10 mouse cellular contexts compared by ENCODE assay signal in the genomic region with DNA sequence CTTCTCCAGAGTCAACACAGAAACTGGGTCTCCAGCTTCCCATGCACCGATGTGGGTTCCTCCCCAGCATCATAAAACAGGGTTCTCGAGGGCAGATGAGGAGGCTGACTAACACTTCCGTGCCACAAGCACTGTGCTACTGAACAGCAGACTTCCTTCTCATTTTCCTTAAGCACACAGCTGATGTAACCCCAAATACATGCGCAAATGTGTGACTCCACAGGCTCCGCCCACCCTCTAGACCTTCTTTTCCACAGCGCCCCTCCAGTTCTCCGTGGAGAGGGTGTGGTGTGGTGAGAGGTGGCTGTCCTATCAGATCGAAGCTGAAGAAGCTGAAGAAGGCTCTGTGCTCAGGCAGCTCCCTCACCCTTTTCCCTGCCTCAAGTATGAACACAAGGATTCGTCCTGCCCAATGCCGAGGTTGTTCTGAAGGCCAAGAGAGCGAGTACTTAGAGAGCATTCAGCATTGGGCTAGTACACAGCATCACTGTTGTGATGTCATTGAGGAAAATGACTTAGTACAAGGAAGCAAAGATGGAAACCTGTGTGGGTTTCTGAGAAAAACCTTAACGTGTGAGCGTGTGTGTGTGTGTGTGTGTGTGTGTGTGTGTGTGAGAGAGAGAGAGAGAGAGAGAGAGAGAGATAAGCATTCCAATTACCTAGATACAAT. TPM values are rescaled to one million over a fixed set of nuclear protein-coding genes. Genes with fewer than 3 reads are reported as not detected.
DNase-seq lines count a peak whose midpoint lies in the region; ATAC-seq lines count a peak whose summit lies in the region.
"Had no signal": no experiment of that assay in that cellular context is flagged by ENCODE, and none has a peak within 500 bp of the region (broad histone marks: within the 10 kb centered on the region; RNA-seq: fewer than 3 reads in every experiment).

No protein-coding gene starts in this region.

- no peaks in the 10 kb centered on the region for H3K9me3 ChIP-seq in intestine, embryonic 14.5 days (ENCODE audit: control insufficient read depth, low read length)
- H3K9me3 ChIP-seq in forebrain, embryonic 13.5 days (replicated peaks), result no peaks in the 10 kb centered on the region
- H3K9me3 ChIP-seq: limb, embryonic 13.5 days; neural tube, embryonic 15.5 days had no signal

- DNase-seq in intestine, embryonic 14.5 days (ENCODE audit: low spot score), result no peak
- peak; percentile 44 for DNase-seq in lung, postnatal 10 days
- DNase-seq in thymus, postnatal 0 days (ENCODE audit: low spot score), result peak; percentile 54
- DNase-seq in left cerebral cortex, postnatal 25 days (ENCODE audit: low spot score in 2 of 2), result no peak
- DNase-seq in testis, postnatal 10 days (ENCODE audit: low spot score), result no peak
- DNase-seq: kidney, adult 2 months had no signal

- no peak overlapping the region for H3K4me3 ChIP-seq in intestine, embryonic 14.5 days (ENCODE audit: low read depth, low read length)
- H3K4me3 ChIP-seq in forebrain, embryonic 13.5 days, result no peak overlapping the region
- H3K4me3 ChIP-seq: limb, embryonic 13.5 days; neural tube, embryonic 15.5 days had no signal

- no peak overlapping the region for H3K9ac ChIP-seq in intestine, embryonic 14.5 days (ENCODE audit: low read length)
- no peak overlapping the region for H3K9ac ChIP-seq in forebrain, embryonic 13.5 days
- H3K9ac ChIP-seq: limb, embryonic 13.5 days; neural tube, embryonic 15.5 days had no signal

- H3K4me1 ChIP-seq in intestine, embryonic 14.5 days (replicated peaks; ENCODE audit: control insufficient read depth, insufficient read depth, low read length), result no peaks in the 10 kb centered on the region
- H3K4me1 ChIP-seq in forebrain, embryonic 13.5 days, result no peaks in the 10 kb centered on the region
- H3K4me1 ChIP-seq: limb, embryonic 13.5 days; neural tube, embryonic 15.5 days had no signal

- peaks cover 85% of the 10 kb centered on the region for H3K36me3 ChIP-seq in intestine, embryonic 14.5 days (ENCODE audit: control insufficient read depth, insufficient read depth, low read length)
- peaks cover 79% of the 10 kb centered on the region for H3K36me3 ChIP-seq in forebrain, embryonic 13.5 days (ENCODE audit: poor library complexity, severe bottlenecking)

- H3K27me3 ChIP-seq in intestine, embryonic 14.5 days (replicated peaks; ENCODE audit: control insufficient read depth, insufficient read depth, low read length), result no peaks in the 10 kb centered on the region
- H3K27me3 ChIP-seq in forebrain, embryonic 13.5 days, result no peaks in the 10 kb centered on the region
- H3K27me3 ChIP-seq: limb, embryonic 13.5 days; neural tube, embryonic 15.5 days had no signal

- intact Hi-C loops in left cerebral cortex, postnatal 25 days (cut with DNase I), result no loop called here

- no peak overlapping the region for H3K27ac ChIP-seq in intestine, embryonic 14.5 days (ENCODE audit: low read depth)
- no peak overlapping the region for H3K27ac ChIP-seq in forebrain, embryonic 13.5 days
- H3K27ac ChIP-seq: limb, embryonic 13.5 days; neural tube, embryonic 15.5 days had no signal

- H3K4me2 ChIP-seq in intestine, embryonic 14.5 days (ENCODE audit: low read length), result no peak overlapping the region
- H3K4me2 ChIP-seq in forebrain, embryonic 13.5 days, result no peak overlapping the region
- H3K4me2 ChIP-seq: limb, embryonic 13.5 days; neural tube, embryonic 15.5 days had no signal

- peak; percentile 86 for ATAC-seq in activated CD4-positive, CD25-positive, alpha-beta regulatory T cell, adult 4 months
- 0 out of 2 replicates have a peak, but pooled peaks have one; percentile 50 for ATAC-seq in intestine, embryonic 14.5 days (replicated peaks; ENCODE audit: low FRiP score, low TSS enrichment, low read depth)
- no peak for ATAC-seq in forebrain, embryonic 13.5 days

- WGBS in intestine, embryonic 14.5 days, result 81% methylated on average over 13 of the region's 13 CpGs
- WGBS in forebrain, embryonic 13.5 days, result 92% methylated on average over 13 of the region's 13 CpGs

RNA-seq across cellular contexts. Expression of a gene that starts 47.0 kb away (rescaled TPM):
- polyA plus RNA-seq in activated CD4-positive, CD25-positive, alpha-beta regulatory T cell, adult 4 months (2017; shearing (Covaris generic)), result 10 to 100 TPM; 31.9 to 37.4 TPM
- 46.3 and 48.8 TPM in 2 replicates for polyA plus RNA-seq in intestine, embryonic 14.5 days (2014; fragmentation: Nextera tagmentation; extraction: Ambion mirVana)
- 50.4 and 51.1 TPM in 2 replicates for polyA plus RNA-seq in thymus, postnatal 0 days (2015; fragmentation: Nextera tagmentation; extraction: Ambion mirVana)
- 81.2 and 87.7 TPM in 2 replicates for polyA plus RNA-seq in forebrain, embryonic 13.5 days (2015; fragmentation: Nextera tagmentation; extraction: Ambion mirVana)
- total RNA-seq in left cerebral cortex, postnatal 25 days (2021), result 10 to 100 TPM; 85.3 to 87.8 TPM

RNA-seq across cellular contexts. Expression of a gene that starts 47.1 kb away (rescaled TPM):
- polyA plus RNA-seq in activated CD4-positive, CD25-positive, alpha-beta regulatory T cell, adult 4 months (2017; shearing (Covaris generic)), result 10 to 100 TPM; 17.8 to 24.4 TPM
- 27.2 and 28.9 TPM in 2 replicates for polyA plus RNA-seq in intestine, embryonic 14.5 days (2014; fragmentation: Nextera tagmentation; extraction: Ambion mirVana)
- 9.6 and 11.7 TPM in 2 replicates for polyA plus RNA-seq in thymus, postnatal 0 days (2015; fragmentation: Nextera tagmentation; extraction: Ambion mirVana)
- 12.5 and 13.5 TPM in 2 replicates for polyA plus RNA-seq in forebrain, embryonic 13.5 days (2015; fragmentation: Nextera tagmentation; extraction: Ambion mirVana)
- 10 to 100 TPM; 13.6 to 16.8 TPM for total RNA-seq in left cerebral cortex, postnatal 25 days (2021)

Comparison
In these comparisons a context has a peak if more than half of its experiments do, and no peak if none do; other contexts are left out.
1. DNase-seq: peak in lung, postnatal 10 days (single experiment) and thymus, postnatal 0 days (single experiment); none in intestine, embryonic 14.5 days (single experiment), left cerebral cortex, postnatal 25 days (0 of 2) and testis, postnatal 10 days (single experiment).